Mouse (Mus musculus) kidney, adult 2 months (tissue): ENCODE results near the gene Spag17.

Source experiments
- CTCF ChIP-seq: fragments of 200-500 bp; conservative IDR thresholded peaks from 2 replicates; pipeline ENCODE4 v1.5.1; 2011; ENCODE audit warnings: low read depth, mild to moderate bottlenecking, control low read depth, low read length, moderate library complexity, mixed read lengths; ENCODE audit not compliant: insufficient read depth, insufficient read length
- POLR2A ChIP-seq: fragments of 200-500 bp; IDR thresholded peaks from one replicate; pipeline ENCODE4 v1.6.1; 2011; ENCODE audit warnings: low read depth, low read length, control low read depth

DNA sequence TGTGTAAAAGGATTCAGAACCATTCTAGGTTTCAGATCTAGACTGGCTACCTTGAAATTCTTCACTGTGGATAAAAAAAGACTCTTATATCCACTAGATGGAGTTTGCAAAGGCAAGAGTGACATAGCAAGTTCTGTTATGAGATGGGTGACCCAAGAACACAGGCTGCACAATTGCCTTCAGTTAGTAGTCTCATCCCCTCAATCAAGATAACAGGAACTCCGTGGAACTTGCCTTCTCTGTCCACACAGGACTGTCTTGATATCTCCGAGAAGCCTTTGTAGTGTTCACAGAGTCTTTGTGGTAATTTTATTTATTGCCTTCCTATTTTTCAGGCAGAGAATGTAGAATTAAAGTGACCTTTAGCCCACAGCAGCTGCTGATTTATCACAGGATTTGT lies 42.9 kb upstream of the Spag17 start:
- TF ChIP-seq CTCF (no peak), POLR2A (no peak)
